Mouse (Mus musculus) lung, adult 2 months (tissue): ENCODE results near the gene Gm45711. TPM values are rescaled to one million over a fixed set of nuclear protein-coding genes. Genes with fewer than 3 reads are reported as not detected.
"Not testable (repeated sequence)": the region's sequence is repeated elsewhere in the genome, so short reads cannot be mapped to it uniquely, and the experiment has no call there.

ENCODE experiments used
- DNase-seq: peaks from one replicate; pipeline ENCODE4 v3.0.0; 2022
- H3K4me1 ChIP-seq: fragments of 200-500 bp; 2 replicates; pipeline ENCODE4 v1.6.1; 2011; ENCODE audit warnings: low read length; ENCODE audit not compliant: control insufficient read depth, insufficient read depth
- H3K4me3 ChIP-seq: fragments of 200-500 bp; replicated peaks from 2 replicates; pipeline ENCODE3; 2011; ENCODE audit warnings: low read depth, mild to moderate bottlenecking, control low read depth, low read length; ENCODE audit errors: extremely low read depth
- CTCF ChIP-seq: fragments of 200-500 bp; IDR thresholded peaks from 2 replicates; pipeline ENCODE4 v1.5.1; 2011; ENCODE audit warnings: mild to moderate bottlenecking, low read length, control low read depth; ENCODE audit not compliant: insufficient read depth
- POLR2A ChIP-seq: fragments of 200-500 bp; IDR thresholded peaks from 2 replicates; pipeline ENCODE4 v1.6.1; 2011; ENCODE audit warnings: low read depth, mild to moderate bottlenecking, control low read depth, low read length, borderline replicate concordance; ENCODE audit errors: extremely low read depth
- WGBS: fragments of 180-500 bp; shearing (Covaris S2); methylation state at CpG from one replicate; pipeline ENCODE4 v1.1.7; 2018; 5-methylcytosine and 5-hydroxymethylcytosine counted together
- polyA plus RNA-seq: library from polyadenylated mRNA; depleted of rRNA; stranded (reverse); fragments of >200 nt; gene quantifications from 2 replicates; pipeline ENCODE4 v1.2.3, GENCODE M21; 2012

Gene Gm45711
- polyA plus RNA-seq, 1 experiment = not detected

- Histone ChIP-seq H3K4me1 (no peaks in the 10 kb centered on the region), H3K4me3 (no peak overlapping the region)
- WGBS = 24% methylated on average over 4 of the region's 4 CpGs
- DNase-seq = no peak
- TF ChIP-seq POLR2A (no peak), CTCF (peak; percentile 70)
Measured at GRCm38 (mm10) chr8:104313311-104313710, 3.4 kb upstream of the Gm45711 start.

- 84% methylated on average over 3 of the region's 3 CpGs for WGBS
- DNase-seq, H3K4me3 ChIP-seq, H3K4me1 ChIP-seq: not testable (repeated sequence)
Measured at GRCm38 (mm10) chr8:104312023-104312422, 2.1 kb upstream of the Gm45711 start.

- WGBS = 50% methylated on average over 6 of the region's 6 CpGs
- H3K4me1 ChIP-seq, DNase-seq, H3K4me3 ChIP-seq: not testable (repeated sequence)
Measured at GRCm38 (mm10) chr8:104308341-104308740, 1.5 kb downstream of the Gm45711 start.

GRCm38 (mm10) chr8:104304962-104305361 is 4.9 kb downstream of the Gm45711 start:
- Histone ChIP-seq H3K4me3 (no peak overlapping the region), H3K4me1 (no peaks in the 10 kb centered on the region)
- WGBS = 85% methylated on average over 11 of the region's 11 CpGs
- TF ChIP-seq POLR2A = no peak
- no peak for TF ChIP-seq CTCF
- DNase-seq = no peak

- H3K4me1 ChIP-seq, DNase-seq, H3K4me3 ChIP-seq: not testable (repeated sequence)
- WGBS = 89% methylated on average over 4 of the region's 4 CpGs
Measured at GRCm38 (mm10) chr8:104302536-104302935, 7.3 kb downstream of the Gm45711 start.

GRCm38 (mm10) chr8:104301577-104301976 is 8.3 kb downstream of the Gm45711 start:
- WGBS = 24% methylated on average over 3 of the region's 3 CpGs
- not testable (repeated sequence) for DNase-seq, H3K4me1 ChIP-seq, H3K4me3 ChIP-seq

- H3K4me1 ChIP-seq = no peaks in the 10 kb centered on the region
- no peak for DNase-seq
- no peak overlapping the region for H3K4me3 ChIP-seq
- whole genome bisulfite sequencing = 68% methylated on average over 1 of the region's 1 CpGs
- no peak for TF ChIP-seq CTCF
- TF ChIP-seq POLR2A = no peak
Measured at GRCm38 (mm10) chr8:104294396-104294795, 15.5 kb downstream of the Gm45711 start.

GRCm38 (mm10) chr8:104293081-104293480 is 16.8 kb downstream of the Gm45711 start, which contains the start of gene Cmtm2a:
Gene Cmtm2a (minus strand): TSS chr8:104293181.
- not testable (repeated sequence) for H3K4me1 ChIP-seq, H3K4me3 ChIP-seq, DNase-seq
- WGBS = 80% methylated on average over 12 of the region's 12 CpGs

- WGBS = 82% methylated on average over 6 of the region's 6 CpGs
- TF ChIP-seq POLR2A = no peak
- TF ChIP-seq CTCF = no peak
Measured at GRCm38 (mm10) chr8:104268937-104269440, 40.9 kb downstream of the Gm45711 start.

GRCm38 (mm10) chr8:104268368-104268767 is 41.5 kb downstream of the Gm45711 start:
- H3K4me3 ChIP-seq = no peak overlapping the region
- no peaks in the 10 kb centered on the region for H3K4me1 ChIP-seq
- no peak for DNase-seq
- no peak for TF ChIP-seq POLR2A
- no peak for TF ChIP-seq CTCF

More at GRCm38 (mm10) chr8:104268937-104269440, 40.9 kb downstream of the Gm45711 start:
- no peak overlapping the region for H3K4me3 ChIP-seq
- no peaks in the 10 kb centered on the region for H3K4me1 ChIP-seq
- no peak for DNase-seq

GRCm38 (mm10) chr8:104264271-104264935 is 45.5 kb downstream of the Gm45711 start:
- WGBS = 98% methylated on average over 22 of the region's 22 CpGs

GRCm38 (mm10) chr8:104261802-104262201 is 48.1 kb downstream of the Gm45711 start:
- not testable (repeated sequence) for DNase-seq, H3K4me3 ChIP-seq, H3K4me1 ChIP-seq
- 96% methylated on average over 5 of the region's 5 CpGs for WGBS

More at GRCm38 (mm10) chr8:104264271-104264935, 45.5 kb downstream of the Gm45711 start:
- H3K4me3 ChIP-seq, H3K4me1 ChIP-seq, DNase-seq: not testable (repeated sequence)
